Mouse (Mus musculus) hindbrain, embryonic 13.5 days (tissue): Measurements from ENCODE around the gene Cfap44. TPM values are rescaled to one million over a fixed set of nuclear protein-coding genes. Genes with fewer than 3 reads are reported as not detected.

Experiments used
- ATAC-seq: fragments of 200-750 bp; cut with Nextera tagmentation; 2 replicates; pipeline ENCODE4 v1.8.0; 2017; ENCODE audit warnings: moderate TSS enrichment; ENCODE audit not compliant: low FRiP score
- H3K27ac ChIP-seq: fragments of 300-500 bp; sonication (generic); 2 replicates; pipeline ENCODE4 v1.5.1; 2015; ENCODE audit warnings: inconsistent platforms, mild to moderate bottlenecking, moderate library complexity
- H3K27me3 ChIP-seq: fragments of 300-500 bp; sonication (generic); 2 replicates; pipeline ENCODE4 v1.6.1; 2015; ENCODE audit warnings: mild to moderate bottlenecking, inconsistent platforms
- H3K36me3 ChIP-seq: fragments of 300-500 bp; sonication (generic); 2 replicates; pipeline ENCODE4 v1.6.1; 2015; ENCODE audit warnings: mild to moderate bottlenecking, inconsistent platforms
- H3K4me1 ChIP-seq: fragments of 300-500 bp; sonication (generic); replicated peaks from 2 replicates; pipeline ENCODE4 v1.6.1; 2015; ENCODE audit warnings: inconsistent platforms
- H3K4me2 ChIP-seq: fragments of 300-500 bp; sonication (generic); 2 replicates; pipeline ENCODE4 v1.6.1; 2015; ENCODE audit warnings: inconsistent platforms, mild to moderate bottlenecking, moderate library complexity
- H3K4me3 ChIP-seq: fragments of 300-500 bp; sonication (generic); 2 replicates; pipeline ENCODE4 v1.5.1; 2015; ENCODE audit warnings: mild to moderate bottlenecking, inconsistent platforms
- H3K9ac ChIP-seq: fragments of 300-500 bp; sonication (generic); 2 replicates; pipeline ENCODE4 v1.6.1; 2015; ENCODE audit warnings: mild to moderate bottlenecking, inconsistent platforms
- H3K9me3 ChIP-seq: fragments of 300-500 bp; sonication (generic); 2 replicates; pipeline ENCODE4 v1.6.1; 2016; ENCODE audit warnings: inconsistent platforms
- WGBS: fragments of 180-500 bp; shearing (Covaris S2); methylation state at CpG from one replicate; pipeline ENCODE4 v1.1.7; 2015; 5-methylcytosine and 5-hydroxymethylcytosine counted together
- polyA plus RNA-seq: library from polyadenylated mRNA; unstranded; fragments of >200 nt; fragmentation: Nextera tagmentation; extraction: Ambion mirVana; gene quantifications from 2 replicates; pipeline ENCODE4 v1.2.1, GENCODE M21; 2015

Gene Cfap44
- 6.1 and 8.5 TPM in 2 replicates for polyA plus RNA-seq

GRCm38 (mm10) chr16:44394577-44395243 is at the start of gene Cfap44:
Gene Cfap44 (plus strand): TSS chr16:44394796.
- peaks cover 13% of the 10 kb centered on the region for H3K4me1 ChIP-seq
- no peaks in the 10 kb centered on the region for H3K27me3 ChIP-seq
- peaks cover 4% of the 10 kb centered on the region; the same call in 1 of the 2 replicates for H3K36me3 ChIP-seq
- H3K9me3 ChIP-seq: no peaks in the 10 kb centered on the region
- ATAC-seq: peak; percentile 90
- H3K9ac ChIP-seq: peak within 1 kb of the TSS; percentile 55
- 0 out of 2 replicates have a peak within 1 kb of the TSS, but pooled peaks have one; percentile 4 for H3K27ac ChIP-seq
- H3K4me3 ChIP-seq: peak within 1 kb of the TSS; percentile 35
- H3K4me2 ChIP-seq: peak within 1 kb of the TSS; percentile 61
- 2% methylated on average over 17 of the region's 17 CpGs for WGBS

- ATAC-seq: peak; percentile 100
- under 1% methylated on average over 67 of the region's 67 CpGs for WGBS
- peak within 1 kb of the TSS; percentile 64 for H3K4me2 ChIP-seq
- peak within 1 kb of the TSS; percentile 68 for H3K9ac ChIP-seq
- peak within 1 kb of the TSS; percentile 55 for H3K4me3 ChIP-seq
- H3K9me3 ChIP-seq: no peaks in the 10 kb centered on the region
- H3K27ac ChIP-seq: peak within 1 kb of the TSS; percentile 67
- H3K4me1 ChIP-seq: peaks cover 13% of the 10 kb centered on the region
- H3K27me3 ChIP-seq: no peaks in the 10 kb centered on the region
- H3K36me3 ChIP-seq: no peaks in the 10 kb centered on the region
Measured at GRCm38 (mm10) chr16:44347071-44347901, 47.3 kb upstream of the Cfap44 start, which contains the start of gene Spice1. Gene Spice1 (plus strand): TSS chr16:44347121.

- no peaks in the 10 kb centered on the region for H3K27me3 ChIP-seq
- no peak overlapping the region for H3K4me2 ChIP-seq
- H3K9ac ChIP-seq: no peak overlapping the region
- no peak for ATAC-seq
- no peak overlapping the region for H3K4me3 ChIP-seq
- H3K9me3 ChIP-seq: no peaks in the 10 kb centered on the region
- WGBS: 93% methylated on average over 4 of the region's 4 CpGs
- H3K4me1 ChIP-seq: peaks cover 13% of the 10 kb centered on the region
- H3K27ac ChIP-seq: no peak overlapping the region
- H3K36me3 ChIP-seq: no peaks in the 10 kb centered on the region
Measured at GRCm38 (mm10) chr16:44349801-44350397, 44.7 kb upstream of the Cfap44 start.

- Histone ChIP-seq H3K9me3 (no peaks in the 10 kb centered on the region), H3K9ac (no peak overlapping the region), H3K4me3 (no peak overlapping the region), H3K4me2 (no peak overlapping the region), H3K27me3 (no peaks in the 10 kb centered on the region), H3K36me3 (peaks cover 15% of the 10 kb centered on the region), H3K27ac (no peak overlapping the region), H3K4me1 (no peaks in the 10 kb centered on the region)
- WGBS: 85% methylated on average over 7 of the region's 7 CpGs
- no peak for ATAC-seq
Measured at GRCm38 (mm10) chr16:44356291-44356690, 38.3 kb upstream of the Cfap44 start.

- WGBS: 75% methylated on average over 4 of the region's 4 CpGs
- Histone ChIP-seq H3K9me3 (no peaks in the 10 kb centered on the region), H3K4me1 (no peaks in the 10 kb centered on the region), H3K27ac (no peak overlapping the region), H3K9ac (no peak overlapping the region), H3K36me3 (peaks cover 17% of the 10 kb centered on the region), H3K4me2 (no peak overlapping the region), H3K27me3 (no peaks in the 10 kb centered on the region), H3K4me3 (no peak overlapping the region)
- no peak for ATAC-seq
Measured at GRCm38 (mm10) chr16:44357571-44358268, 36.9 kb upstream of the Cfap44 start.

DNA sequence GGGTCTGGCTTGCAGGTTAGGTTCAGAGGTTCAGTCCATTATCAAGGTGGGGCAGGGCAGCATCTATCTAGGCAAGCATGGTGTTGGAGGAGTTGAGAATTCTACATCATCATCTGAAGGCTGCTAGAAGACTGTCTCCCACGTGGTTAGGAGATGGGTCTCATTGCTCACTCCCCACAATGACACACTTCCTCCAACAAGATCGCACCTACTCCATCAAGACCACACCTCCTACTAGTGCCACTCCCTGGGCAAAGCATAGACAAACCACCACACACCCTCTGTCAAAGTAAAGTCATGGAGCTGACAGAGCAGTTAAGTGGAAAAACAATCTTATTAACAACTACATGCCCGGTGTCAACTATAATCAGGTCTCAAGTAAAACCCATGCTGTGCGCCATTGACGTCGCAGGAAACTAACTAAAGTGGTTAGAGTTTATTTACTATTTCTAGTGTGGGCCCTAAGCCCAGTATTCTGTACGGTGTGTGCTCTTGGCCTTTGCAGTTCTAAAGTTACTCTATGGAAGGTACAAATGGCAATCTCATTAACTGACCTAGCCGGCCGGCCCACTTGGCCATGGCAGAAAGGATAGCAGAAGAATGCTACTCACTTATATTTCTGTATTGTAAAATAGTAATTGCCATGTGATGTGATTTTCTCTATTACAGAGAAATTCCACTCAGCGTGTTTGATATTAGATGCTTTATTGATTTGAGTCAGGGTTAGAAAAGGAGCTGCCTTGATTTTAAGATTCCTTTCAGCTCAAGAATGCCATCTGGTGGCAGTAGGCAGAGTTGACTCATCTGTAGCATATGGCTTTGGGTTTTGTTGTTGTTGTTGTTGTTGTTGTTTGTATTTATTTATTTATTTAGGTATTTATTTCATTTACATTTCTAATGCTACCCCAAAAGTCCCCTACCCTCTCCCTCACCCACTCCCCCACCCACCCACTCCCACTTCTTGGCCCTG is 32.4 kb upstream of the Cfap44 start:
- H3K4me1 ChIP-seq: no peaks in the 10 kb centered on the region
- H3K36me3 ChIP-seq: peaks cover 30% of the 10 kb centered on the region
- 88% methylated on average over 10 of the region's 10 CpGs for WGBS
- no peak overlapping the region for H3K4me3 ChIP-seq
- H3K4me2 ChIP-seq: no peak overlapping the region
- H3K27ac ChIP-seq: no peak overlapping the region
- no peaks in the 10 kb centered on the region for H3K9me3 ChIP-seq
- ATAC-seq: no peak
- no peak overlapping the region for H3K9ac ChIP-seq
- H3K27me3 ChIP-seq: no peaks in the 10 kb centered on the region

DNA sequence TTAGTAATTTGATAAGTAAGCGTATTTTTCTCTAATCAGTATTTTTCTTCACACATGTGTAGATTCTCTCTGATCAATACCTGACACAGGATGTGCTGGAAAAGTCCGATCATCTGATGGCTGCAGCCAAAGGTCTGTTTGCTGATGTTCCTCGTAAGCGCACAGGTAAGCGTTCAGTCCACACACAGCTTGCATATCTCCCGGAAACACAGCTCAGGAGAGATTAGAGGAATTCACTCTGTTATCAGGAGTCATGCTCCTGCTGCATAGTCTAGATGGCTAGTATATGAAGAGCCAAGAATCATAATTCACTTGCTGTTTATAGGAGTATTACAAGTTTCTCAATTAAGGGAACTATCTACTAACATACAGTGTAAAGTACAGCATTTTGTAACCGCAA is 29.1 kb upstream of the Cfap44 start:
- H3K9me3 ChIP-seq: no peaks in the 10 kb centered on the region
- no peaks in the 10 kb centered on the region for H3K27me3 ChIP-seq
- peaks cover 27% of the 10 kb centered on the region for H3K36me3 ChIP-seq
- H3K9ac ChIP-seq: no peak overlapping the region
- no peak overlapping the region for H3K27ac ChIP-seq
- H3K4me2 ChIP-seq: no peak overlapping the region
- no peak overlapping the region for H3K4me3 ChIP-seq
- 95% methylated on average over 7 of the region's 7 CpGs for WGBS
- H3K4me1 ChIP-seq: no peaks in the 10 kb centered on the region
- ATAC-seq: no peak

GRCm38 (mm10) chr16:44375459-44375858 is 19.1 kb upstream of the Cfap44 start:
- WGBS: 98% methylated on average over 4 of the region's 4 CpGs
- H3K36me3 ChIP-seq: peaks cover 32% of the 10 kb centered on the region
- no peak overlapping the region for H3K4me2 ChIP-seq
- no peaks in the 10 kb centered on the region for H3K4me1 ChIP-seq
- no peak overlapping the region for H3K4me3 ChIP-seq
- no peak overlapping the region for H3K9ac ChIP-seq
- no peak overlapping the region for H3K27ac ChIP-seq
- ATAC-seq: no peak
- H3K27me3 ChIP-seq: no peaks in the 10 kb centered on the region
- H3K9me3 ChIP-seq: no peaks in the 10 kb centered on the region

GRCm38 (mm10) chr16:44380006-44380405 is 14.6 kb upstream of the Cfap44 start:
- H3K9me3 ChIP-seq: no peaks in the 10 kb centered on the region
- H3K27me3 ChIP-seq: no peaks in the 10 kb centered on the region
- peaks cover 8% of the 10 kb centered on the region for H3K36me3 ChIP-seq
- H3K4me3 ChIP-seq: no peak overlapping the region
- no peak for ATAC-seq
- H3K9ac ChIP-seq: no peak overlapping the region
- no peak overlapping the region for H3K27ac ChIP-seq
- WGBS: 73% methylated on average over 4 of the region's 4 CpGs
- no peak overlapping the region for H3K4me2 ChIP-seq
- peaks cover 9% of the 10 kb centered on the region for H3K4me1 ChIP-seq

- 14% methylated on average over 5 of the region's 5 CpGs for WGBS
- ATAC-seq: no peak
- no peak overlapping the region for H3K4me3 ChIP-seq
- H3K4me1 ChIP-seq: peaks cover 9% of the 10 kb centered on the region
- H3K27ac ChIP-seq: no peak overlapping the region
- no peak overlapping the region for H3K9ac ChIP-seq
- H3K36me3 ChIP-seq: peaks cover 10% of the 10 kb centered on the region
- no peak overlapping the region for H3K4me2 ChIP-seq
- H3K9me3 ChIP-seq: no peaks in the 10 kb centered on the region
- H3K27me3 ChIP-seq: no peaks in the 10 kb centered on the region
Measured at GRCm38 (mm10) chr16:44381578-44381977, 13.0 kb upstream of the Cfap44 start.

DNA sequence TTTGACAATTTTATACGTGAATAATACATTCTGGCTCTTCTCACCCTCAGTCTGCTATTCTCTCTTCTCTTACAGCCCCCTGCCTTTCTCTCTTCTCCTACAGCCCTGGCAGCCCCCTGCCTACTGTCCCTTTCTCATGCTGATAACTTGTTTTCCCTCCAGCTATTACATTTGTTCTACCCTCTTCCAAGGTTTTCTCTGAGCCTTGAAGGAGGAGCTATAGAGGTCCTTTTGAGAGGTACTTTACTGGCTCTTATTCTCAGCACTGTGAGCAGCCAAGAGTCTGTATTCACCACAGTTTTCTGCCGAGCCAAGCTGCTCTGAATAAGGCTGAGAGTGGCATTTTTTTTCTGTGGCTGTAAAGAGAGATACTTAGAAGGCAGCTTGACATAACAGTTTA is 11.0 kb upstream of the Cfap44 start:
- WGBS: 22% methylated on average over 2 of the region's 2 CpGs
- Histone ChIP-seq H3K27ac (no peak overlapping the region), H3K4me3 (no peak overlapping the region), H3K4me1 (peaks cover 9% of the 10 kb centered on the region), H3K27me3 (no peaks in the 10 kb centered on the region), H3K9me3 (no peaks in the 10 kb centered on the region), H3K36me3 (peaks cover 13% of the 10 kb centered on the region), H3K9ac (no peak overlapping the region), H3K4me2 (no peak overlapping the region)
- peak; percentile 61 for ATAC-seq
